Mouse (Mus musculus) heart, postnatal 14 days (tissue): Measurements from ENCODE around the gene Fam3b. TPM values are rescaled to one million over a fixed set of nuclear protein-coding genes. Genes with fewer than 3 reads are reported as not detected.

Source experiments
- DNase-seq, 2 experiments: peaks; one replicate each; pipeline ENCODE4 v3.0.0; 2021 to 2022
- intact Hi-C: fragments of 180-260 bp; cut with DNase I; formaldehyde crosslinking; loops from one replicate; pipeline ENCODE4 v1.15.1; 2025
- total RNA-seq, 2 experiments: library from RNA; stranded (reverse); gene quantifications; 2 replicates each; pipeline ENCODE4 v1.2.3; 2021

Fam3b gene
- total RNA-seq, 2 experiments from 2014 or later: not detected

DNA sequence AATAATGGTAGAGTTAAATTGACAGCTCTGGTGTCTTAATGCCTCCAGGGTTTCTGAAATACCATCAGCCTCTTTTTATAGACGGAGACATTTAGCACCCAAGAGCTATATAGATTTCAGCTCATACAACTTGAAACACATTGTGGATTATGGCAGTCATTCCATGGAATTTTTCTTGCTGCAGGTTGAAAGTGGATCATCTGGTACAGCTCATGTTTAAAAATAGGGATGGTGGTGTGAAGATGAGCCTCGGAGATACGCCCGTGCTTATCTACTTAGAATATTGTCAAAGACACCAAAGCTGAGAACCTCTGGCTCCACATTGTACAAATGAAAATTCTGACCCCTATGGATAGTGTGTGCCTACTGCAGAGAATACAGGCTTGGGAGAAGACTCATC lies 84.5 kb downstream of the Fam3b start:
- no peak for DNase-seq
- intact Hi-C loops: no loop called here

DNA sequence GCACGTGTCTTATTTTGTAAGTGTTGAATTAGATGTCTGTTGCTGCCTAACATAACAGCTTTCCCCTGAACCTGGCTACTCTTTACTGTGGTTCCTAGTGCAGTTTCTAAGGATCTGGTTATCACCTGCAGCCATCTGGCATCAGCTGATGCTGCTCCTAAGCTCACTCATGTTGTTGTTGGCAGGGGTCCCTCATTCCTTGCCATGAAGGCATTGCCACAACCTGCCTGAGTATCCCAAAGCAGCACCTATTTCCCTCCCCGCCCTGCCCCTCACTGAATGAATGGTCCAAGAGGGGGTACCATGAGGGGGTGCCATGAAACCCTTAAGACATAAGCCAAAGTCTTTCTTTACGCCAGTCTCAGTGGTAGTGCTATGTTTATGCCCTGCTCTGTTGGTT lies 86.6 kb downstream of the Fam3b start:
- no peak for DNase-seq
- intact Hi-C loops: no loop called here

DNA sequence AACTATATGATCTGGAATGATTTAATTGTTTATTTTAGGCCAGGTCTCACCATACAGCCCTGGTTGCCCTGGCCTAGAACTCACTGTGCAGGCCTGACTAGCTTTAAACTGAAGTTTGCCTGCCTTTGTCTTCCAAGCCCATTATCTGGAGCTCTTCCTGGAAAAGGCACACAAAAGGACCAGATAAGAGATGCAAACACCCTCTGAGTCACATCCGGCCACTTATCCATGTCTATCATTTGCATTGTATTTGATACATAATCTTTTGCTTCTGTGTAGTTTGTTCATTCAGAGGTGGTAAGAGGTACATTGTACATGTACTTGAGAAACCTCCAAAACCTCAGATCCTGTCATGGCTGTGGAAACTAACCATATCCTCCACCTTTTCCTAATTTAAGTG lies 91.0 kb downstream of the Fam3b start:
- DNase-seq: no peak
- intact Hi-C loops: no loop called here

DNA sequence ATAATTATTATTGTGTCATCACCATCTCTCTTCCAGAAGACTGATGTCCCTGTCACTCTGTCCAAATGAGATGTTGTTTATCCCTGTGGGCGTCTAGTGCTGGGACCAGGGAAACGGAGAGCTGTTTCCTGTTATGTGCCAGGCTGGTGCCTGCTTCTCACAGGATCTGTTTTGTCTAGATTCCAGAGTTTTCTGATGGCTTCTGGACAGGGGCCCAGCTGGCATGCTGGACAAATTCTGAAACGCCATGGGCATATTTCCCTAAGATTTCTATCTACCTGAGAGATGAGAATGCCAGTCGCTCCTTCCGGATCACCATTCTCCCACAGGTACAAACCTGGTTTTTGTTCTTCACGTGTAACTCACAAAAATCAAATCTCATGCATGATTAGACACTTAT lies 92.9 kb downstream of the Fam3b start:
- intact Hi-C loops: no loop called here

More for the DNA sequence above, 92.9 kb downstream of the Fam3b start:
- no peak for DNase-seq

Other genes starting within 250 kb of the Fam3b start
- gene Bace2, start 158.1 kb downstream of the Fam3b start, total RNA-seq: 10 to 100 TPM; 22.4 to 22.8 TPM
- 1 to 10 TPM; 1.0 to 1.1 TPM for gene Mx1, start 51.9 kb downstream of the Fam3b start, total RNA-seq
- gene Tmprss2, start 96.4 kb upstream of the Fam3b start, total RNA-seq: under 1 TPM in 1 of 2 experiments, not detected in 1; 0.36 TPM
- gene Ripk4, start 249.0 kb upstream of the Fam3b start, total RNA-seq: under 1 TPM; 0.19 to 0.22 TPM